Mouse (Mus musculus) bone marrow, adult 2 months (tissue): ENCODE data around the gene Gpr35.

ENCODE experiments used
- CTCF ChIP-seq: fragments of 200-500 bp; IDR thresholded peaks from 2 replicates; pipeline ENCODE4 v1.5.1; 2011; ENCODE audit warnings: low read length, control low read depth; ENCODE audit not compliant: control insufficient read depth, insufficient read depth
- POLR2A ChIP-seq: fragments of 200-500 bp; IDR thresholded peaks from 2 replicates; pipeline ENCODE4 v1.6.1; 2011; ENCODE audit warnings: low read depth, mild to moderate bottlenecking, control low read depth, low read length, borderline replicate concordance; ENCODE audit not compliant: control insufficient read depth

DNA sequence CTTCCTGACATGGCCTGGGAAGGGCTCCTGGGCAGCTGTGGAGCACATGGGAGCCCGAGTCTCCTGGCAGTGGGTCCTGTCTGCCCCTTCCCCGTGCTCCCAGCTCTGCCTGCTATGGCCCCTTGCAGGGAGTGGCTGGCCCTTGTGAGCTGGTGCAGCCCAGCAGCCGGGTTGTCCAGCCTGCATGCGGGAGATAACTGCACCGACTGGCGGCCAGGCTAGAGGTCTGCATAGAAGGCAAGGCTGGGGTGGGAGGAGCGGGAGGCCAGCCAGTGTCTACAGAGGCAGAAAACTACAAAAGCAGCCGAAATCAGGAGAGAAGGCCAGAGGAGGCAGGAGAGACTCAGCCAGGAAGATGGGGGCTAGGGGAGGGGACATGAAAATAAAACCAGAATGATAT lies 83.3 kb downstream of the Gpr35 start:
- no peak for TF ChIP-seq CTCF
- no peak for TF ChIP-seq POLR2A
